Mouse (Mus musculus) brain, embryonic 18.5 days (tissue): ENCODE measurements around the gene Msln.
"Not testable (repeated sequence)": the region's sequence is repeated elsewhere in the genome, so short reads cannot be mapped to it uniquely, and the experiment has no call there.

Source experiments
- DNase-seq: peaks from one replicate; pipeline ENCODE4 v3.0.0-alpha.2; 2012; ENCODE audit warnings: low read depth, low spot score

Gene Msln

GRCm38 (mm10) chr17:25773549-25774120, 19.5 kb upstream of the Msln start, which contains the start of gene Narfl:
TSS of gene Narfl (plus strand) at chr17:25773776.
- DNase-seq = peak; percentile 95

GRCm38 (mm10) chr17:25769331-25769730, 15.2 kb upstream of the Msln start:
- no peak for DNase-seq

GRCm38 (mm10) chr17:25765886-25766285, 11.7 kb upstream of the Msln start:
- no peak for DNase-seq

- no peak for DNase-seq
Observed at GRCm38 (mm10) chr17:25762591-25762990, 8.4 kb upstream of the Msln start.

GRCm38 (mm10) chr17:25761561-25761970, 7.4 kb upstream of the Msln start:
- no peak for DNase-seq

- no peak for DNase-seq
Observed at GRCm38 (mm10) chr17:25760148-25760547, 6.0 kb upstream of the Msln start.

GRCm38 (mm10) chr17:25757691-25758090, 3.5 kb upstream of the Msln start:
- no peak for DNase-seq

- no peak for DNase-seq
Observed at GRCm38 (mm10) chr17:25756378-25757242, 2.4 kb upstream of the Msln start.

GRCm38 (mm10) chr17:25755627-25756377, 1.6 kb upstream of the Msln start:
- no peak for DNase-seq

GRCm38 (mm10) chr17:25755086-25755485, 908 bp upstream of the Msln start:
- DNase-seq = no peak

GRCm38 (mm10) chr17:25751446-25751845, 2.7 kb downstream of the Msln start:
- no peak for DNase-seq

GRCm38 (mm10) chr17:25749314-25749713, 4.9 kb downstream of the Msln start:
- DNase-seq = no peak

- no peak for DNase-seq
Observed at GRCm38 (mm10) chr17:25748238-25748637, 5.9 kb downstream of the Msln start.

- no peak for DNase-seq
Observed at GRCm38 (mm10) chr17:25744311-25744710, 9.9 kb downstream of the Msln start.

- DNase-seq = no peak
Observed at GRCm38 (mm10) chr17:25743831-25744230, 10.3 kb downstream of the Msln start.

- DNase-seq = not testable (repeated sequence)
Observed at GRCm38 (mm10) chr17:25741471-25741870, 12.7 kb downstream of the Msln start.

- no peak for DNase-seq
Observed at GRCm38 (mm10) chr17:25738861-25739260, 15.3 kb downstream of the Msln start.

GRCm38 (mm10) chr17:25735745-25736144, 18.4 kb downstream of the Msln start, which contains the start of gene Mslnl:
TSS of gene Mslnl (plus strand) at chr17:25736042.
- no peak for DNase-seq

GRCm38 (mm10) chr17:25735246-25735645, 18.9 kb downstream of the Msln start:
- no peak for DNase-seq

GRCm38 (mm10) chr17:25732082-25732481, 22.1 kb downstream of the Msln start:
- no peak for DNase-seq

GRCm38 (mm10) chr17:25728009-25728270, 26.2 kb downstream of the Msln start:
- DNase-seq = no peak

GRCm38 (mm10) chr17:25727265-25728008, 26.7 kb downstream of the Msln start, which contains the start of the genes Chtf18 and Rpusd1:
TSS of gene Chtf18 (minus strand) at chr17:25727419.
TSS of gene Rpusd1 (plus strand) at chr17:25727670.
- peak; percentile 100 for DNase-seq
